Mouse (Mus musculus): Measurements from ENCODE around the gene Sept5. TPM values are rescaled to one million over a fixed set of nuclear protein-coding genes. Genes with fewer than 3 reads are reported as not detected.

The Sept5 gene
- total RNA-seq, 2 experiments from 2014 or later = 801 to 836 TPM

- TF ChIP-seq CTCF (IDR thresholded peaks at IDR 0.05) = no peak
- intact Hi-C loops (cut with DNase I) = no loop called here
- Histone ChIP-seq H3K27ac (peak overlapping the region; percentile 90), H3K4me3 (peak overlapping the region; percentile 29)
- DNase-seq (ENCODE audit: extremely low spot score in 1 of 2, low spot score in 2 of 2) = peak; percentile 40 to 60
Observed at GRCm38 (mm10) chr16:18621362-18622001, 8.3 kb downstream of the Sept5 start.

GRCm38 (mm10) chr16:18620601-18621361, 9.0 kb downstream of the Sept5 start:
- no peak for TF ChIP-seq CTCF (IDR thresholded peaks at IDR 0.05)
- peak overlapping the region; percentile 90 for H3K27ac ChIP-seq
- peak overlapping the region; percentile 29 for H3K4me3 ChIP-seq
- intact Hi-C loops (cut with DNase I) = no loop called here
- peak; percentile 52 to 54 for DNase-seq (ENCODE audit: extremely low spot score in 1 of 2, low spot score in 2 of 2)

GRCm38 (mm10) chr16:18620201-18620600, 9.6 kb downstream of the Sept5 start:
- DNase-seq (ENCODE audit: extremely low spot score in 1 of 2, low spot score in 2 of 2) = no peak
- Histone ChIP-seq H3K27ac (peak overlapping the region; percentile 90), H3K4me3 (peak overlapping the region; percentile 29; the same call in 1 of the 2 replicates)
- intact Hi-C loops (cut with DNase I) = no loop called here
- TF ChIP-seq CTCF (IDR thresholded peaks at IDR 0.05) = no peak

- intact Hi-C loops (cut with DNase I) = loop anchor here (5.0 to 10.0 kb wide), 3 partner anchors 122 to 344 kb away; partner anchors contain the start of genes Comt, Gnb1l, Rtl10 and Txnrd2
- no peak for DNase-seq (ENCODE audit: extremely low spot score in 1 of 2, low spot score in 2 of 2)
Observed at GRCm38 (mm10) chr16:18619110-18619509, 10.6 kb downstream of the Sept5 start.

GRCm38 (mm10) chr16:18618297-18618696, 11.5 kb downstream of the Sept5 start:
- intact Hi-C loops (cut with DNase I) = loop anchor here (5.0 to 10.0 kb wide), 3 partner anchors 121 to 343 kb away; partner anchors contain the start of genes Comt, Gnb1l, Rtl10 and Txnrd2
- no peak overlapping the region for H3K27ac ChIP-seq
- no peak for DNase-seq (ENCODE audit: extremely low spot score in 1 of 2, low spot score in 2 of 2)
- TF ChIP-seq CTCF (IDR thresholded peaks at IDR 0.05) = no peak
- H3K4me3 ChIP-seq = no peak overlapping the region

More at GRCm38 (mm10) chr16:18619110-18619509, 10.6 kb downstream of the Sept5 start:
- TF ChIP-seq CTCF (IDR thresholded peaks at IDR 0.05) = no peak
- no peak overlapping the region for H3K4me3 ChIP-seq
- H3K27ac ChIP-seq = no peak overlapping the region

GRCm38 (mm10) chr16:18617370-18618065, 12.2 kb downstream of the Sept5 start:
- TF ChIP-seq CTCF (IDR thresholded peaks at IDR 0.05) = peak; percentile 94
- intact Hi-C loops (cut with DNase I) = loop anchor here (1.0 to 10.0 kb wide), 5 partner anchors 120 to 343 kb away; partner anchors contain the start of genes Comt, Gnb1l, Rtl10 and Txnrd2

GRCm38 (mm10) chr16:18613301-18613700, 16.5 kb downstream of the Sept5 start:
- DNase-seq (ENCODE audit: extremely low spot score in 1 of 2, low spot score in 2 of 2) = no peak
- TF ChIP-seq CTCF (IDR thresholded peaks at IDR 0.05) = no peak
- H3K4me3 ChIP-seq = no peak overlapping the region
- no peak overlapping the region for H3K27ac ChIP-seq
- intact Hi-C loops (cut with DNase I) = loop anchor here (10.0 kb wide), 1 partner anchor 338 kb away; no protein-coding TSS in a partner anchor

More at GRCm38 (mm10) chr16:18617370-18618065, 12.2 kb downstream of the Sept5 start:
- DNase-seq (ENCODE audit: extremely low spot score in 1 of 2, low spot score in 2 of 2) = peak; percentile 88 to 94
- Histone ChIP-seq H3K4me3 (peak overlapping the region; percentile 49), H3K27ac (0 out of 2 replicates have a peak overlapping the region, but pooled peaks have one; percentile 3)

GRCm38 (mm10) chr16:18611752-18612151, 18.0 kb downstream of the Sept5 start:
- DNase-seq (ENCODE audit: extremely low spot score in 1 of 2, low spot score in 2 of 2) = no peak
- Histone ChIP-seq H3K4me3 (no peak overlapping the region), H3K27ac (no peak overlapping the region)
- intact Hi-C loops (cut with DNase I) = loop anchor here (10.0 kb wide), 1 partner anchor 337 kb away; no protein-coding TSS in a partner anchor
- no peak for TF ChIP-seq CTCF (IDR thresholded peaks at IDR 0.05)

GRCm38 (mm10) chr16:18609099-18609498, 20.7 kb downstream of the Sept5 start:
- Histone ChIP-seq H3K27ac (no peak overlapping the region), H3K4me3 (no peak overlapping the region)
- no peak for TF ChIP-seq CTCF (IDR thresholded peaks at IDR 0.05)
- intact Hi-C loops (cut with DNase I) = no loop called here
- no peak for DNase-seq (ENCODE audit: extremely low spot score in 1 of 2, low spot score in 2 of 2)

- no peak overlapping the region for H3K27ac ChIP-seq
Observed at GRCm38 (mm10) chr16:18608226-18608625, 21.5 kb downstream of the Sept5 start.

GRCm38 (mm10) chr16:18605705-18606104, 24.0 kb downstream of the Sept5 start:
- no peak for TF ChIP-seq CTCF (IDR thresholded peaks at IDR 0.05)

More at GRCm38 (mm10) chr16:18608226-18608625, 21.5 kb downstream of the Sept5 start:
- H3K4me3 ChIP-seq = no peak overlapping the region
- intact Hi-C loops (cut with DNase I) = no loop called here
- no peak for TF ChIP-seq CTCF (IDR thresholded peaks at IDR 0.05)
- no peak for DNase-seq (ENCODE audit: extremely low spot score in 1 of 2, low spot score in 2 of 2)

More at GRCm38 (mm10) chr16:18605705-18606104, 24.0 kb downstream of the Sept5 start:
- intact Hi-C loops (cut with DNase I) = no loop called here
- Histone ChIP-seq H3K4me3 (no peak overlapping the region), H3K27ac (no peak overlapping the region)
- DNase-seq (ENCODE audit: extremely low spot score in 1 of 2, low spot score in 2 of 2) = no peak
